Mouse (Mus musculus) cortical plate, adult 2 months (tissue): ENCODE results near the gene Tle4. TPM values are rescaled to one million over a fixed set of nuclear protein-coding genes. Genes with fewer than 3 reads are reported as not detected.

Source experiments
- H3K27ac ChIP-seq: fragments of 200-500 bp; 2 replicates; pipeline ENCODE4 v1.5.1; 2012; ENCODE audit warnings: low read length, control low read depth, inconsistent platforms; ENCODE audit not compliant: insufficient read depth
- H3K4me1 ChIP-seq: fragments of 200-500 bp; 2 replicates; pipeline ENCODE4 v1.6.1; 2011; ENCODE audit warnings: low read length; ENCODE audit not compliant: control insufficient read depth, insufficient read depth
- H3K4me3 ChIP-seq: fragments of 200-500 bp; 2 replicates; pipeline ENCODE4 v1.5.1; 2011; ENCODE audit warnings: mild to moderate bottlenecking, low read length, control low read depth; ENCODE audit not compliant: insufficient read depth
- CTCF ChIP-seq: fragments of 200-500 bp; IDR thresholded peaks from 2 replicates; pipeline ENCODE4 v1.5.1; 2011; ENCODE audit warnings: mild to moderate bottlenecking, control low read depth, low read length; ENCODE audit not compliant: insufficient read depth; ENCODE audit errors: extremely low read depth
- POLR2A ChIP-seq: fragments of 200-500 bp; IDR thresholded peaks from 2 replicates; pipeline ENCODE4 v1.6.1; 2011; ENCODE audit warnings: mild to moderate bottlenecking, low read length, control low read depth; ENCODE audit not compliant: insufficient read depth; ENCODE audit errors: extremely low read depth
- polyA plus RNA-seq: library from polyadenylated mRNA; depleted of rRNA; stranded (reverse); fragments of >200 nt; gene quantifications from 2 replicates; pipeline ENCODE4 v1.2.3, GENCODE M21; 2012

The Tle4 gene
- polyA plus RNA-seq, 1 experiment = 34.2 TPM

DNA sequence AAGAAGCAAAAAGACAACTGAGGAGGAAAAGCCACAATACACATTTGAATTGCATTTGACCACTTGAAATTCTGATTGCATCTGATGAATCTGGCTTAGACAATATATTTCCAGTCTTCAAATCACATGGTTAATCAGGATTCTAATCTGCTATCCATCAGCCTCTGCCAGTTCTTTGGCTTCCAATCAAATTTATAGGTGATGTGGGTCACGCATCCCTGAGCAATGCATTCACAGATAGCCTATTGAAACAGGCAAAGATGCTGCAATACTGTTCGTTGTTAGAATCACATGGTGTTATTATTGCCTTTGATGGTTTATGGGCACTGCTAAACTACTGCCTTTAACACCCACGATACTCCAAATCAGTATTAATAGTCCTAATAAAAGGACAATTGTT is 30.8 kb downstream of the Tle4 start:
- no peak overlapping the region for H3K4me3 ChIP-seq
- H3K27ac ChIP-seq = no peak overlapping the region
- TF ChIP-seq CTCF (no peak), POLR2A (no peak)
- no peaks in the 10 kb centered on the region; the same call in 1 of the 2 replicates for H3K4me1 ChIP-seq

DNA sequence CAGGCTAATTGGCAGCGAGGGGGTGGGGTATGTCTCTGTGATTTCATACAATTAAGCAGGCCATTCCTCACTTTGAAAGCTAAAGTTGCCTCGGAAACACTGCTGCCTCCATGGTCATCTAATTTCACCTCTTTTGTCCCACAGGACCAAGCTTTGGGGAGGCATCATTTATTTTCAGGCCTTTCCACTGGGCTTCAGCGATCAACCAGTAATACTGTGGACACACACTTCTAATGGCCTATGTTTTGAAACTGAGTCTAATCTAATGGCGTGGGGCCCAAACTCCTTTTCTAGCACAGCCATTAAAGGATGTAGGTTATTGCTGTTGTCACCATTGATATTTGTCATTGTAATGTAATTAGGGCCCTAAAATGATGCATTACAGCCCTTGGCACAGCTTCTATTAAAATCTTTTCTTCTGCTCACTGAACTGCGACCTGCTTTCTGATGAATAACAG is 31.3 kb downstream of the Tle4 start:
- TF ChIP-seq POLR2A = no peak
- TF ChIP-seq CTCF = no peak
- H3K4me1 ChIP-seq = no peaks in the 10 kb centered on the region; the same call in 1 of the 2 replicates
- no peak overlapping the region for H3K4me3 ChIP-seq
- no peak overlapping the region for H3K27ac ChIP-seq

- H3K4me1 ChIP-seq = no peaks in the 10 kb centered on the region; the same call in 1 of the 2 replicates
- H3K27ac ChIP-seq = peak overlapping the region; percentile 29; the same call in 1 of the 2 replicates
- H3K4me3 ChIP-seq = no peak overlapping the region
- TF ChIP-seq CTCF (no peak), POLR2A (no peak)
Observed at GRCm38 (mm10) chr19:14565424-14566069, 32.3 kb downstream of the Tle4 start.

DNA sequence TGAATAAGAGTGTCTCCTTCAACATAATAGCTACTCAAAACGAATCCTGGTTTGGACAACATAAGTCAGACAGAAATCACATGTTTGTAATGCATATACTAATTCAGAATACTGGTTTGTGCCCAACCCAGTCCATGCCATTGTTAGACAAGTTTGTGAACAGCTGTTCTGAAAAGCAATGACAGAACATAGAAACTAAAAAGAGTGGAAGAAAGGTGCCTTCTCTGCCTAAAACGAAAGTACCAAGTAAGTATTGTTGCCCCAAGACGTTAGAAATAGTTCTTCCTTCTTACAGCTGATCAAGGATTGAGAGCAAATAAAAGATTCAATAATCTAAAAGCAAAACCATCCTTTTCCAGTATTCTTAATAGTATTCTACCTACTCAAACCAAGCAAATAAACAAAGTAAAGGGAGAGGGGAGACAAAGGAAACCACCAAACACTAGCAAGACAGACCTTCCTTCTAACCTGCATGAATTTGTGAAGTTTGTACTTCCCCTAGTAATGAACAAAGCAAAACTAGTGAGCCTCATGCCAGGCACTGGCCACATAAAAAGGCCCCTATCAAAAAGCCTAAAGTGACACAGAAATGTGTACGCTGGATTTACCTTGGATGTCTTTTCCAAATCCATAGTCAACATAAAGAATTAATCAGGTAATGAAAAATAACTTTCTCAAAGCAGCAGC is 34.4 kb downstream of the Tle4 start:
- H3K4me1 ChIP-seq = no peaks in the 10 kb centered on the region; the same call in 1 of the 2 replicates
- no peak overlapping the region for H3K27ac ChIP-seq
- H3K4me3 ChIP-seq = no peak overlapping the region
- TF ChIP-seq POLR2A (no peak), CTCF (no peak)

- Histone ChIP-seq H3K4me1 (no peaks in the 10 kb centered on the region), H3K4me3 (no peak overlapping the region), H3K27ac (no peak overlapping the region)
- TF ChIP-seq CTCF = no peak
- TF ChIP-seq POLR2A = no peak
Observed at GRCm38 (mm10) chr19:14547871-14548270, 50.0 kb downstream of the Tle4 start.

- H3K4me1 ChIP-seq = no peaks in the 10 kb centered on the region
- no peak overlapping the region for H3K27ac ChIP-seq
- no peak for TF ChIP-seq CTCF
- TF ChIP-seq POLR2A = no peak
- no peak overlapping the region for H3K4me3 ChIP-seq
Observed at GRCm38 (mm10) chr19:14547133-14547842, 50.6 kb downstream of the Tle4 start.

DNA sequence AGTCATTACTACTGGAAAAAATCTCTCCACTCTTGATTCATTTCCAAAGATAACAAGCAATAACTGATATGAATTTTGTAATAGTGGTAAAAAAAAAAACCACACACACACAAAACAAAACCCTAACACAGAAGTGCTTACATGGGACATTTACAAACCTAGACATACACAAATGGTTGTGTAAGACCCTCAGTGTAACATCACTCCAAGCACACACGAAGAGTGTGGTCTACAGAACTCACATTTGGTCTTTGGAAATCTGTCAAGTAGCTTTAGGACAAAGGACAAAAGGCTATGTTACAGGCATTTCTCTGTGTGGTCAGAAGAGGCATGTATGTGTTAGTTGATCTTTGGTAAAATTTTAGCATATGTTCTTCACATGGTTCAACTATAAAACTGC is 52.4 kb downstream of the Tle4 start:
- TF ChIP-seq CTCF (no peak), POLR2A (no peak)
- no peaks in the 10 kb centered on the region for H3K4me1 ChIP-seq
- H3K27ac ChIP-seq = no peak overlapping the region
- H3K4me3 ChIP-seq = no peak overlapping the region

- TF ChIP-seq CTCF (no peak), POLR2A (no peak)
- Histone ChIP-seq H3K4me3 (no peak overlapping the region), H3K4me1 (peaks cover 2% of the 10 kb centered on the region; the same call in 1 of the 2 replicates), H3K27ac (no peak overlapping the region)
Observed at GRCm38 (mm10) chr19:14543305-14543704, 54.5 kb downstream of the Tle4 start.

- H3K27ac ChIP-seq = no peak overlapping the region
Observed at GRCm38 (mm10) chr19:14540678-14541077, 57.2 kb downstream of the Tle4 start.

More at GRCm38 (mm10) chr19:14540678-14541077, 57.2 kb downstream of the Tle4 start:
- Histone ChIP-seq H3K4me3 (no peak overlapping the region), H3K4me1 (peaks cover 2% of the 10 kb centered on the region; the same call in 1 of the 2 replicates)
- TF ChIP-seq POLR2A (no peak), CTCF (no peak)
